Mouse (Mus musculus) kidney, adult 8-10 months (tissue): ENCODE results near the gene C1qbp.
A peak's percentile ranks its signal among the peaks of the same experiment; 100 is the strongest.

Source experiments
- DNase-seq, 2 experiments: peaks; one replicate each; pipeline ENCODE4 v3.0.0; 2022

Gene C1qbp

DNA sequence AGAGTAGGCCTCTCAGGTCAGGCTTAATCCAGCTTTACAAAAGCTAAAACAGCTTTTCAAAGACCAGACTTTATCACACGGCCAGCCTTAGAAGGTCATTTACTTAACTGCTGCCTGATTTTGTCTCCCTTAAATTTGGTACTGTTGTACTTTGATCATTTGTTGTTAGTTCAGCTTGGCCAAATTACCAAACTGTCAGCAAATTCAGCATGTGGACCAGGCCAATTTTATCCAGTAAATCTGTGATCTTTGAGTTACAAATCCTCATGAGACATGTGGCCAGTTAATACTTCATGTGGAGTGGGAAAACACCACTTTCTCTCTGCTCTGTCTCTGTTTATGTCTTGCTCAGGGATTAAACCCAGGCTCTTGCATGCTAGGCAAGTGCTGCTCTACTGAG is 10.2 kb downstream of the C1qbp start:
- DNase-seq: peak in 1 of 2 experiments; percentile 26

DNA sequence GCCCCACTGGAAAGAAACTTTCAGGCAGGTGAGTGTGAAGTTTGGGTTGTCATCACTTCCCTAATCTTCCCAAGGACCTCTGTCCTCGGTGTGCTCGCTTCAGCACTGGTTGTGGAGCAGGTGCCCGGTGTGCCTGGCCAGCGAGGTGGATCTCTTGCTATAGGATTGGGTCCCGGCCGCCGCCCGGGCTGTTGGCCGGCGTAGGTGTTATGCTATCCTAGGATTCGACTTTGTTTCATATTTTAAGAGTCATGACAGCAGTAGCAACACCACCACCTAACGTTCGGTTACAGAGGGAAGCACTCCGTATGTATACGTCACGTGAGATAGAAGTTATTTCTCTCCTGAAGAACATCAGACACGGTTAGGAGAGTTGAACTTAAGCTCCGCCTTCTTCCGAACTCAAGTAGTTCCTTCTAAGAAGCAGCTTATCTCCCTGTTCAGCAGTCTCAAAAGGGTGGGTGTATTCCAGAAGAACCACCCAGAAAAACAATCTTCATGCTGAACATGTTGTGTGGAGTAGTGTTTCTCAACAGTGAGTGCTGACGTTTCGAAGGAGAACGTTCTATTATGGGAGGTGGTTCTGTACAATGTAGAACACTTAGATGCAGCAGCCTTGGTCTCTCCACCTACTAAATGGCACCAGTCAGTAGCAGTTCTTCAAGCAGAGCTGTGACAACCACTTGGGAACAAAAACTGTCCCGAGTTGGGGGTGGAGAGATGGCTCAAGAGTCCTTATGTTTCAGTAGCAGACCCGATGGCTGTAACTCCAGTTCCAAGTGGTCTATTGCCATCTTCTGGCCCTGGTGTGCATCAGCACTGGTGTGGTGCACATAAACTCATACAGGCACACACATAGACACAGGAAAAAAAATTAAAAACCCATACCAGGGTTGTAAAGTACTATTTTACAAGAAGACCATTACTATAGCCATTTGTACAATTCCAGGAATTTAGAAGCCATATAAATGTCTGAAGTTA is 12.0 kb downstream of the C1qbp start:
- peak in 1 of 2 experiments; percentile 25 for DNase-seq

DNA sequence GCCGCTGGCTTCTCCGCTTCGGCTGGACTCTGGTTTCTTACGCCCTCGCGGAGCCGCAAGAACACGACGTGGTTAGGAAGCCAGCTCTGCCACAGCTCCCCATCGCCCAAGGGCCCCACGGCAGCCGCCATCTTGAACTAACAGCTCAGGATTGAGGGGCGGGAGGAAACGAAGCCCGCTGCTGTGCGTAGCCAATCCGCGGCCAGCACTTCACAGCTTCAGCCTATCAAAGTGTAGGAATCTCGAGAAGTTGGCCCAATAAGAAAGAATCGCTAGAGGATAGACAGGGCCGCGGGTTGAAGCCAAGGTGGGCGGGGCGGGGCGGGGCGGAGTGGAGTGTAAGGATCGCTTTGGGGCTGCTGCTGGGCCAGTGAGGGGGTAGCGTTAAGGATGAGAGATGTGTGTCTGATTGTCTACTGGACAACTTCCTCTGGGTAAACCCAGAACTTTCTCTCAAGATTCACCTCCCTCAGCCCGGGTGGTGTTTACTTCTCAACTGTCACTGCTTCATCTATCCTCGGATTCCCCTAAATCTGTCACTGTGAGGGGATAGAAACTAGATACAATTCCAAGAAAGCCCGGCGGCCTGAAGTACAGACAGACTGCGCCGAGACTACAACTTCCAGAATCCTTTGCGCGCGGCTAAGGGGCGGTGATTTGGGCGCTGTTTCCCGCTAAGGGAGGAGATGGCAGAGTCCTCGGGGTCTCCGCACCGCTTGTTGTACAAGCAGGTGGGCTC is 12.8 kb downstream of the C1qbp start, which contains the start of the genes Nup88 and Rpain:
Nup88 (minus strand) TSS at position 153 of the 739 bp plus-strand sequence.
Rpain (plus strand) TSS at position 393 of the 739 bp plus-strand sequence.
- peak; percentile 95 for DNase-seq

DNA sequence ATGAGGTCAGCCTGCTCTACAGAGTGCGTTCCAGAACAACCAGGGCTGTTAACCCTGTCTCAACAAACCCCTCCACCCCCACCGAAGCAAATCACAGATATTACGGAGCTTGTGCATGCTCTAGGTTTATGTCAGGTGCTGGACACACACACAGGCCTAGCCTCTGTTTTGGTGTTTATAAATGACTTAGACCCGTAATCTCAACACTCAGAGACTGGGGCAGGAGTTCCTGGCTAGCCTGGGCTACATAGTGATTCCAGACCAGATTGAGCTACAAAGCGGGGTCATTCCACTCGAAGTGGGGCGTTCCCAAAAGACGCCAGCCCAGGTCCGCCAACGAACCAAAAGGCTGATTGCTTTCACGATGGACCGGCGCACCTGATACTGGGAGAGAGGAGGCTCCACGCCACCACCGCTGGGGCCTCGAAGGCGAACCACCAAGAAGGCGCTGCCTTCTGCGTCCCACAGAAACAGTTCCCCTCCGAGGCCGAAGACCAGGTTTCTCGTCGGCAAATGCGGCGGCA is 13.5 kb downstream of the C1qbp start:
- DNase-seq: no peak

DNA sequence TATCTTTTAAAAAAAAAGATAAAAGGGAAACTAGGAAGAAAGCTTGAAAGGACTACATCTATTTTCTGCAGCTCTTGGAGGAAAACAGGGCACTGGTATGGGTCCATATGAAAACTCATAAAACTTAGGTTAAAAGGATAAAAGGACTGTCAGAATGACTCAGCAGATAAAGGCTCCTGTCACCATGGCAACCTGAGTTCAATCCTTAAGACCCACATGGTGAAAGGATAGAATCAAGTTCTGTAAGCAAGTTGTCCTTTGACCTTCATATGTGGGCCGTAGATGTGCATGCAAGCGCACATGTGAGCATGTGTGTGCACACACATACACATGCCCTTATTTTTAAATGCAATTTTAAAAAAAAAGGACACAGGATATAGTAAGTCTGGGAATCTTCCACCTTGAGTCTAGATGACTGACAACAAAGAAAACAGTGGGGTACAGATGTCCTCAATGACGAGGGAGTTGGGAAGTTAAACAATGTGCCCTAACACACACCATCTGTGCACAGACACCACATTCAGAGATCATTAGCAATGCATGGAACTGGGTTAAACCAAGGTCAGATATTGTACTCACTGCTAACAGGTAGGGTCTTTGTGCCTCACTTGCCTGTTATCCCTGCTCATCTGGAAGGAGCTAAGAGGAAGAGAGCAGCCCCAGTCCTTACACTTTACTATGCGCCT is 18.5 kb downstream of the C1qbp start:
- DNase-seq: no peak

DNA sequence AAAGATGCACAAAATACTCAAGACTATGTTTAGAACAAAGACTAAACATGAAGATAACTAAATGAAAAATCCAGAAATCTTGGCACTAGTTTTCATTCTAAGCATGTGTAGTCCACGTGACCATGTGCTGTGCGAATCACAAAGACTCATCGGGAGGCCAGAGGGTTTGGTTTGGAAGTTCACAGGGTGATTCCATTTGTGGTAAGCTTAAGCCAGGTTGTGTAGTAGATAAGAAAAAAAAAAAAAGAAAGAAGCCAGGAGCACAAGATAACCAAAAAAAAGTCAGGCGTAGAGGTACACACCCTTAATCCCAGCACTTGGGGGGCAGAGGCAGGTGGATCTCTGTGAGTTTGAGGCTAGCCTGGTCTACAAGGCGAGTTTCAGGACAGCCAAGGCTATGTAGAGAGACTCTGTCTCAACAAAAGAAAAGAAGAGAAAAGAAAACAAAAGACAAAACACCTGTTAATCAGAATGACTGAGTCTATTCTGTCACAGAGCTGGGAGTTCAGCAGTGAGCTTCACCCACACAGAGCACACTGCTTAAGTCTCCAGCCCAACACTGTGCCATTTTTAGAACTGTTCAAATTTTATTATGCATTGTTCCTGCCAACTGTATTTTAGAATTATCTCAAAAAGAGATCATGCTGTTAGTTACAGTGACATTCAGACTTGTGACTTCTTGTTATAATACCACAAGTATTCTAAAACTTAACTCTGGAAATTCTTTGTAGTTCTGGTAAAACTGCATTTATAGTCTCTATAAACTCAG is 21.9 kb downstream of the C1qbp start:
- no peak for DNase-seq

DNA sequence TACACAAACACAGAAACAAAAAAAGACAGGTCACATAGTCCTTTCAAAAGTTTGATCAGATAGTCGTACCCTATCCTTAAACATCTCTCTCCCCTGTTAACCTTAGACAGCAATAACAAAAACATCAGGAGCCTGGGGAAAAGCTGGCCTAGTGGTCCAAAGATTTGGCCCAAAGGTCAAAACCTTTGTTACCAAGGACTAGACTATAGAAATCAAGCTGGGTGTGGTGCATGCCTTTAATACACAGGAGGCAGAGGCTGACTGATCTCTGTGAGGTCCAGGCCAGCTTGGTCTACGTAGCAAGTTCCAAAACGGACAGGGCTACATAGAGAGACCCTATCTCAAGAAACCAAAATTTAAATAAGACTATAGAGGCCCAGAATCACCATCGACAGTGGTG is 28.1 kb downstream of the C1qbp start:
- DNase-seq: no peak

DNA sequence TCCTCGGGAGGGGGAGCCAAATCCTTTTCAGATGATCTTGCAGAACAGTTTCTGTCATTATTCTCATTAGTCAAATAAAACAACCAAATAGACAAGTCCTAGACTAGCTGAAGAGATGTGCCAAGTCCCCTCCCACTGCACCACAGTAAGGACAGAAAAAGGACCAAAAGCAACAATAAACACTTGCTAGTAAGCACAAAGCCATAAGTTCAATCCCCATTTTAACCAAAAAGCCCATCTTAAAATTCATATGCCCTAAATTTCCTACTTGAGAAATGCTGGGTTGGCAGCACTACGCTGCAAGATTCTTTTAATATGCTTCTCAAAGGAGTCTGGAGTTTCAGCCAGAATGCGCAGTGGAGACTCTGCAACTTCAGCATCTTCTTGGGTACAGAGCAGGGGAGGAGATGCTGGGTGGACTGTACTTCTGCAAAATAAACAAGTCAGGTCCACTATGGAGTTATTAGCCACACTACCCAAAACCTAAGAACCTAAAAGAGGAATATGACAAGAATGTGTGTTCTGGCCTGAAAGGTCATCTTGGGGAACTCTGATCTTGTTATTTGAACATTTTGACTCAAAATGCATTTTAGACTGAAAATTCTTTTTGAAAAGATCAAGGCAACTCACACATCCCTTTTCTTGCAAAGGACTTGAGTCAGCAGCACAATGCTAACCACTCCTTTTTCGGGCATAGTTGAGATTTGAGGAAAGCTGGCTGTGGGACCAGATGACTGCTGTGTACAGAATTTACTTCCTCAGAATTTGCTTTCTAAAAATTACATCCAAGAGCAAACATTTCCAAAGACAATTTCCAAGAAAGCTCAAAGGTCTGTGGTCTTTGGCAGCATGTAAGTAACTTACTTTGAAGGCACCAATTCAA is 37.6 kb downstream of the C1qbp start:
- DNase-seq: no peak

DNA sequence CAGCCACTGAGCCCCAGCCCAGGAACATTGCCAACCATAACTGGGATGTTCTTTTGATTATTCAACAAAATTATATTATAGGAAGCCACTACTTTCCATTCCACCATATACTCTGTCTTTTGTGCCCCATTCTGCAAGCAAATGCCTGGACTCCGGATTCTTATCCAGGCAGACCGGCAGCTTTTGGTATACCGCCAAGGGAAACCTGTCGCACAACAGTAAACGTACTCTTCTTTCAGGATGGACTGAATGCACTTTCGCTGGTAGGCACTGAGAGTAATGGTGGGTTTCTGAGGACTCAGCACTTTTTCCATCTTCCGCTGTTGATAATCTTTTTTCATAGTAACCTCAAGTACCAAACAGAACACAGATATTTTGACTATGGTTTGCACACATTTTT is 39.2 kb downstream of the C1qbp start:
- DNase-seq: no peak

DNA sequence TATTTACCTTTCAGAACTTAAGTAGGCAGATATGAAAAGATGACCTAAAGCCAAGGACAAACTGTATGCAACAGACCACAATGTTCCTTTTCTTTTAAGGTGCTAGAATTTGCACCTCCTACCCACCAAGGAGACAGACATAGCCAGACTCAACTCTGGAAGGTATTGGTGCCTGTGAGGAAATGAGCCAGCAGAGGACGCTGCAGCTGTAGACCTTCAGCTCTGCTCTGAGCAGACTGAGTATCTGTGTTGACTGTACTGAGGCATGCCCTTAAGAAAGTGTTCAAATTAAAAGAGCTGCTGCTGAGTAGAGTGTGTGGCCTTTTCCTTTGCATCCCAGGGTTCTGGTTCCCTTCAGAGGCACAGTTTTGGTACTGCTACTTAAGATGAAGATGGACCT is 40.2 kb downstream of the C1qbp start:
- no peak for DNase-seq

DNA sequence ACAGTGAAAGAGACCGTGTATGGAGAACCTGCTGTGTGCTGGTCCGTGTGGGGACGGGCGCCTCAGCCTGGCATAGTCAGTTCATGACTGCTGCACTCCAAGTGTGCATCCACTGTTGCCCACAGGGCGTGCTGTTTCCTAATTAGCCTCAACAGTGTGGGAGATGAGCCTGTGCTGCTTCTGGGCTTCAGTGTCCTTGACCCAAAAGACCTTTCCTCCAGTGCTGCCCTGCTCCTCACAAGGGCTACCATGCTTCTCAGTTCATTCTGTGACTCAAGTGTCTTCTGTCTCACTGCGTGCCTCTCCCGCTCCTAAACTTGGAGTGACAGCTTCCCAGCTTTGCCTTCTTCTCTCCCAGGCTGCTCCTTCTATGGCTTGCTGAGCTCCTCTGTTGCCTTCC is 47.5 kb downstream of the C1qbp start:
- DNase-seq: no peak

DNA sequence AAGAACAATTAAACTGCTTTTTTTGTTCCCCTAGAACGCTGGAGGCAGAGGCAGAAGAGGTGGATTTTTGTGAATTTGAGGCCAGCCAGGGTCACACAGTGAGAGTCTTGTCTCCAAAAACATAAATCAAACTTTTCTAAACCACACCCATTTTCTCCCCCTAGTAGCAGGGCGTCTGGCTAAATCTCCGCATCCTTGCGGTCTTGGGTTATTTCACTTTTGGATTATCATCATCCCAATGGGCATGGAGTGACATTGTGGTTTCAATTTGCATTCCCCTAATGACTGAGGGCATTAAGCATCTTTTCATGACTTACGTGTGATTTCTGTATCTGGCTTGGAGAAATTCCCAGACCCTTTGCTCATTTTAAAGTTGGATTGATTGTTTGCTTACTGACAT is 51.4 kb downstream of the C1qbp start:
- DNase-seq: no peak
